Mouse (Mus musculus) brain, embryonic 18.5 days (tissue): Measurements from ENCODE around the gene Gm48552.

ENCODE experiments used
- DNase-seq: peaks from one replicate; pipeline ENCODE4 v3.0.0-alpha.2; 2012; ENCODE audit warnings: low read depth, low spot score

The Gm48552 gene

DNA sequence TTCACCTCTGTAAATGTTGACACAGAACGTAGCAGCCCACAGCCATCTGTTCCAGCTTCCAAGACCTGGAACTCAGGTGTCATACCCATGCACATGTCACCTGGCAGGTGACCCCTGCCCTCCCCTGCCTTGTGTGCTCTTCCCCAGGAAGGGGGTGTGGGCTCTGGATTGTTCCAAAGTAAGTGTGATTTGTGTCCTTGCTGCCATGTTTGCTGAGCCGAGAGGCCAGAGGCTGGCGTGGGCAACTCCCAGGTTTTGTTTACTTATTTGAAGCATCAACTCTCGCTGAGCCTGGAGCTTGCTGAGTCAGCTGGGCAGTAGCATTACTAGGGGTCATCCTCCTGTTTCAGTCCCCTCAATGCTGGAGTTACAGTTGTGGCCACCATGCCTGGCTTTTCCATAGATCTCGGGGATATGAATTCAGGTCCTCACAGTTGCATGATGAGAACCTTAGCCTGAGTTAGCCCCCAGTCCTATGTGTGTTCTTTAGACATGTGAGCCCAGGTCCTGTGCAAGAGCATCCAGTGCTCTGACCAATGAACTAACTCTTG, at the start of gene Gm48552:
Gene Gm48552 (plus strand): TSS at position 501 of the 551 bp plus-strand sequence.
- no peak for DNase-seq

DNA sequence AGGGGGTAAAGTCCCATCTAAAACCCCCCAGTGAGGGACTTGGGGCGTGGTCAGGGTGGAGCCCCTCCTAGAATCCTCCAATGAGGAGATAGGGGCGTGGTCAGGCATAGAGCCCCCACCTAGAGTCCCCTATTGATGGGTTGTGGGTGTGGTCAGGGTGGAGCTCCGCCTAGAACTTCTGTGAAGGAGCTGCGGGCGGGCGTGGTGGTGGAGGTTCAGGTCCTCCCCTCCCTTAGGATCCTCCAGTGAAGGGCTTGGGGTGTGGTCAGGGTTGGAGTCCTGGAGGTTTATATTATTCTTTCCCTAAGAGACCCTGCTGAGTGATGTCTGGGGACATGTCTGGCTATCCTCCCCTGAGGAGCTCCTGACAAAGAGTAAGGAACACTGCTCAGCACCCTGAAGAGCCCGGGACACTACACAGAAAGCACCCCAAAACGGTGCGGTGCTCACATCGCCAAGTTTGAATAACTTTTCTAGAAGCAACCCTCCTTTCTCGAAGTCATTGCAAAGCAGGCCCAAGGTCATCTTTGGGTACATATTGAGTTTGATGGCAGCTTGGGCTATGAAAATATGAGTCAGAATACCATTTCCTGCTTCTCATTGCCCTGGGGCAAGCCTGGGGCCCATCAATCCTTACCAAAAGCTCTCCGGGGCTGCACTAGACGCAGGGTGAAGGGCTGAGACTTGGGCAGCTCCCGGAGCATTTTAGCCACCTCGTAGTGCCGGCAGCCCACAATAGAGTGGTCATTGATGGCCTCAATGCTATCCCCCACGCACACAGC, 48.1 kb upstream of the Gm48552 start:
- no peak for DNase-seq

GRCm38 (mm10) chr10:81341333-81341949, 47.4 kb upstream of the Gm48552 start:
- DNase-seq: no peak

DNA sequence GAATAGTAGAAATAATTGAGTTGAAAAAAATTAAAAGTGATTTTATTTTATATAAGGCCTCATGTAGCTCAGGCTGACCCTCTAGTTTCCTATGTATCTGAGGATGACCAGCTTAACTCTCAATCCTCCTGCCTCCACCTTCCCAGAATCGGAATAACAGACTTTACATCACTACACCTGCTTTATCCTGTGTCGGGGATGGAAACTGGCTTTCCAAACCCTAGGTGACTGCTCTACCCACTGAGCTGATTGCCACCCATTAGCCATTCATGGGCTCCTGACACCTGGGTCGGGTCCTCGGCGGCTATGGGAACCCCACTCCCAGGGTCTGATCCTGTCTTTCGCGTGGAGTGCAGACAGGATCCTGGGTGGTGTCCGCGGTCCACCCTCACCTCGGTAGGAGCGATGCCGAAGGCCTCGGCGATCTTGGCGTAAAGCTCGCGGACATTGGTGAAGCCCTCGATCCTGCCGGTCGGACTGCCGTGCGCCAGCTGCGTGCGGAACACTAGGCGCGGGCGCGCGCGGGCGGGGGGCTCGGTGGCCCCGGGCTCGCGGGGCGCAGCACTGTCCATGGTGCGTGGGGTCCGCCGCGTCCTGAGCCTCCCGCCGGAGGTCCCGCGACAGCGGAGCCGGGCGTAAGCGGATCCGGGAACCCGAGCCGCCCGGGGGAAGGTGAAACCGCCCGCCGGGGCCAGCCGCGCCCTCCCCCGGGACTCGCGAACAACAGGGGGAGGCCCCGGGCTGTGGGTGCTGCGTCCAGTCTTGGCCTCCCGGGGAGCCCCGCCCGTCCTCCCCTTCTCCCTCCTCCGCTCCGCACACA, 45.9 kb upstream of the Gm48552 start, which contains the start of gene Gipc3:
Gene Gipc3 (minus strand): TSS at position 581 of the 820 bp plus-strand sequence.
- DNase-seq: no peak

GRCm38 (mm10) chr10:81344421-81345161, 44.2 kb upstream of the Gm48552 start:
- no peak for DNase-seq

DNA sequence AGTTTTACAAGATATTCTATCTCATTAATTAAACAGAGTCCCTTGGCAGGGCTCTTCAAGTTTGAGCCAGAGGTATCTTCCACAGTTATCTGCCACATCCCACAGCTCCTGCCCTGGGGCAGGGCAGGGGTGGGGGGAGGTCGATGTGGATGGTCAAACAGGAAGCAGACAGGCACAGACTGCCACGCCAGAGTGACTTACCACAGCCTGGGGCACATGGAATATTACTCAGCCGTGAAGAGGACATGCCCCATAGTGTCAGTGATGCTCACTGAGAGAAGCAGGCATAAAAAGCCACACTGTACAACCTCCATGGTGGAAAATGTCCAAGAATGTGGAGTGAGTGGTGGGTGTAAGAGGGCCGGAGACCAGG, 43.7 kb upstream of the Gm48552 start:
- DNase-seq: no peak

- peak; percentile 22 for DNase-seq
Measured at GRCm38 (mm10) chr10:81346453-81347067, 42.2 kb upstream of the Gm48552 start.

DNA sequence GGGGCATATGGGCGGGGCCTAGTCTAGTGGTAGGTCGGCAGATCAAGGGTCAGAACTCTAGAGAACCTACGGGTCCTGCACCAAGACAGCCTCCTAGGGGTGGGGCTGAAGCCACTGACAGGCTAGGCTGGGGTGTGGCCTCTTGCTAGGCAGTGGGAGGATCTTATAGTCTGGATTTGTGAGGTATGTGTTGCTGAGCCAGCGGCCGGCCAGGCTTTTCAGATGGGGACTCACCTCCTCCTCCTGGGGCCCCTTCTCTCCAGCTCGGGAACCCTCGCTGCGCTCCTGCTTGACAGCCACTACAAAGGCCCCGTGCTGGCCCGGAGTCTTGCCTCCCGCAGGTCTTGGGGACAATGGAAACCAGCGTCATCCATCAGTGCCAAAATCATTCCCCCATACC, 39.7 kb upstream of the Gm48552 start:
- no peak for DNase-seq

DNA sequence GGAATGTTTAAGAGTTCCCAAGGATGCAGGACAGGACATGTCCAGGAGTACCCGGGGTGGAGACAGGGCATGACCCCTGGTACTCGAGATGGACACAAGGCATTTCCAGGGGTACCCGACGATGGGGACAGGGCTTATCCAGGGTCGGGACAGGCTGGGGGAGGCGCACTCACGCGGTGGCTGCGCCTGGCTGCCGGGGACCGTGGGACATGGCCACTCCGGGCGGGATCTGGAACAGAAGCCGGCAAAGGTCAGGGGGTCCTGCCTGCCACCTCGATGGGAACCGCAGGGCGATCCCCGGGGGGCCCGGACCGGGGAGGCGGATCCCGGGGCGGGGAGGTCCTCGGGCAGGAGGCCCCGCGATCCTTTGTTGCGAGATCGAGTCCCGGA, 38.8 kb upstream of the Gm48552 start:
- no peak for DNase-seq

DNA sequence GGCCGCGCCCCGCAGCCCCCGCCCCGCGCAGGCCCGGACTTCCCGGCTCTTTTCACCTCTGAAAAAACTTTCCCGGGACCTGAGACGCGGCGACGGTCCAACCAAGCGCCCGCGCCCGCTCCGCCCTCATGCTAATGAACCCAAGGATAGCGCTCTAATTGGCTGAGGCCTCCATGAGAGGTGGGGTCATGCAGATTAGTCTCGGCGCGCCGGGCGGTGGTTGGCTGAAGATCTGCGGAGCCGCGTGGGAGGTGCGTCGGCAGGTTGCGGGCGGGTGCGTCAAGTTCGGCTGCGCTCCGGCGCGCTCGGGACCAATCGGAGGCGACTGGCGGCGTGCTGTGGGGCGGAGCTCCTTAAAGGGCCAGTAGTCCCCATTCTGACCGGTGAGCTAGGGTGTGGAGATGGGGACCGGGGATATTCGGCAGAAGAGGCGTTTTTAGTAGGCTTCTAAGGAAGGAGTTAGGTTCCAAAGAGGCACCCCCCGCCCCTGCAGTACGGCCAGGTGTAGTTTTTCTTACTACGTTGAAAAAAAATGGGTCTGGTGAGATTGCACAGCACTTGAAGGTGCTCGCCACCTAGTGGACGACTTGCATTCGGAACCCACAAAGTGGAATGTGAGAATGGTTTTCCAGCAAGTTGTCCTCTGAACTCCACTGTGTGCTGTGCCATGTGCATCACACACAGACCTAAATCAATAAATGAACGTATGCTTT, 38.3 kb upstream of the Gm48552 start, which contains the start of gene Hmg20b:
Gene Hmg20b (minus strand): TSS at position 130 of the 713 bp plus-strand sequence.
- DNase-seq: peak; percentile 99

DNA sequence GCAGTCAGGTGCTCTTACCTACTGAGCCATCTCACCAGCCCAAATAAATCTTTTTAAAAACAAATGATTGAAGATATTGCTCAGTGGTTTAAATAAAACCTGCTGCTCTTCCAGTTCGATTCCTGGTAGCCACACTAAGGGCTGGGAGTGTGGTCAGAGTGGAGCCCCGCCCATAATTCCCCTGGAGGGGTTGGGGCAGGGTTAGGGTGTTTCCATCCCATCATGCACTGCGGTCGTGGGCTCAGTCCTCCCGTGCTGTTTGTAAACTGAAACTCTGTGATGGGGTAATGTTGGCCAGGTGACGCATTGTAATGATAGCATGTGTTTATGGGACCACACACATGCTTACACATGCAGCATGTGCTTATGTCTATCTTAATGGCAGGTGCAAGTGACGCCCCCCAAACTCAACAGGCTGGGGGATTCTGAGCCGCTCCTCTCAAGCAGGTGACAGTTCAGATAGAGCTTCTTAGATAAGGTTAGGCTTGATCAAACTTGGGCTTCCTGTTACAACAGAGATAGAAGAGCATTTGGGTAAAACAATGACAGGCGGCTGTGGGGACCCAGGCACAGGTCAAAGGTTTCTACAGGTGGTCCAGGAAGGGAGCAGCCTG, 37.0 kb upstream of the Gm48552 start:
- no peak for DNase-seq

- DNase-seq: no peak
Measured at GRCm38 (mm10) chr10:81354738-81355477, 33.9 kb upstream of the Gm48552 start.

DNA sequence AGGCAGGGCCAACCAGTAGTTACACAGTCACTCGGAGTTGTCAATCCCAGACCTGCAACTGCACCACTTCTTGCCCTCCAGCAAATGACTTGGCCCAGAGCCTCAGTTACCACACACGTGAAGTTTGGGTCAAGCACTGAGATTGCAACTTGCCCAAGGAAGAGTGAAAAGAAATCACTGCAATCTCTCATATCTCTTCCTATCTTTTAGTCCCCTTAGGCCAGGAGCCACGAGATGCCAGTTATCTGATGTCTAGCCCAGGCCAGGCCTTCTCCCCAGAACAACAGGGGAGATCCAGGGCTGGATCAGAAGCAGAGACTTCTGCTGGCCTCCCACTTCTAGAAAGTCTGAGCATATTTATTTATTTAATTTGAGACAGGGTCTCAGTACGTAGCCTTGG, 33.3 kb upstream of the Gm48552 start:
- no peak for DNase-seq

DNA sequence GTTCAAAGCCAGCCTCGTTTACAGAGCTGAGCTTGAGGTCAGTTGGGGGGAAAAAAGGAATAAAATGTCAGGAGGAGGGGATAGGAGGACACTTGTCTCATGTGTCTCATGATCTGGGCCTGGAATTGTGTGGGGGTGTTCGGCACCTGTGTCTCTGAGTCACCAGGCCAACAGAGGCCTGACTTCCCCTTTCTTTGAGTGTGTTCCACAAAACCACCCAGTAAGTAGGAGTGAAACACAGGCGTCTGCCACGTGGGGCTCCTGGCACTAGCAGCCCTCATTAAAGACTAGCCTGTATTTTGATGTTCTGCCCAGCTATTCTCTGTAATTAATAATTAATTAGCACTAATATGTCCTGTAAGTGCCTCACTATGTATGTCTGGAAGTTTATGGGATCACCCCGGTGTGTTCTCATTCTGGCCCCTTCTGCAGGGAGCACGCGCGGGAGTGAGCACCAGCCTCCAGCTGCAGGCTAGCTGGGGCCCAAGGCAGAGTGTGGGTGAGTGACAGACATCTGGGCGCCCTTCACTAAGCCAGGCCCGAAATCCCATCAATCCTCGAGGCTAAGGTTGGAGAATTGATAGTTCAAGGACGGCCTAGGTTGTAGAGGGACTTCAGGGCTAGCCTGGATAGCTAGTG, 32.3 kb upstream of the Gm48552 start:
- DNase-seq: no peak

DNA sequence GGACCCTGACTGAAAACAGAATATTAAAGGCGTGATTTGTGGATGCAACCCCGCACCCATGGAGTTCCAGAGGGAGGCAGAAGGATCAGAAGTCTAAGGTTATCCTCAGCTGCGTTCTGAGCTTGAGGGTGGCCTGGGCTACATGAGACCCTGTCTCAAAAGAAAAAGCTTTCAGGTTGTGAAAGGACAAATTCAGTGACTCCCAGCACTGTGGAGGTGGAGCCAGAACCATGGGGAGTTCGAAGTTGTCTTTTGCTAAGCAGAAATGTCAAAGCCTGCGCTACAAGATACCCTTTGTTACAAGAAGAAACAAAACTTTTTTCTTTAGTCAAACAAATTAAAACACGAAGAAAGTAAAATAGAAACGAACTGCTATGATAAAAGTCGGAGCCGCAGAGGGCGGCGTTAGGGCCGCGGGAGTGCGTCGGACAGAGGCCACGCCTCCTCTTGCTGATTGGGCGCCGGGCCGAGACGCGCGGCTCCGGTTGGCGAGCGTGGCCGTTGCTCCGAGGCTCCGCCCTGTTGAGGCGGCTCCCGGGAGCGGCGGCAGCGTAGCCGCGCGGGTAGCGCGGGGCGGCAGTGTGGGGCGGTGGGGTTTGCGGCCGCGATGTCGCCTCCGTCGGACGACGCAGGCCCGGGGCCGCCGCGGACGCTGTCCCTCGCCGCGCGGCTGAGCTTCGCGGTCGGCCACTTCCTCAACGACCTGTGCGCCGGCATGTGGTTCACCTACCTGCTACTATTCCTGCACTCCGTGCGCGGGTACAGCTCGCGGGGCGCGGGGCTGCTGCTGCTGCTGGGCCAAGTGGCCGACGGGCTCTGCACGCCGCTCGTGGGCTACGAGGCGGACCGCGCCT, 31.6 kb upstream of the Gm48552 start, which contains the start of gene Mfsd12:
Gene Mfsd12 (plus strand): TSS at position 501 of the 854 bp plus-strand sequence.
- DNase-seq: peak; percentile 79

GRCm38 (mm10) chr10:81358209-81358608, 30.6 kb upstream of the Gm48552 start:
- DNase-seq: no peak

- no peak for DNase-seq
Measured at GRCm38 (mm10) chr10:81358841-81359240, 30.0 kb upstream of the Gm48552 start.
